Mouse (Mus musculus): ENCODE measurements around the gene Adgra3. TPM values are rescaled to one million over a fixed set of nuclear protein-coding genes. Genes with fewer than 3 reads are reported as not detected.

The Adgra3 gene
- polyA plus RNA-seq, 1 experiment from 2014 or later, result 14.3 TPM

DNA sequence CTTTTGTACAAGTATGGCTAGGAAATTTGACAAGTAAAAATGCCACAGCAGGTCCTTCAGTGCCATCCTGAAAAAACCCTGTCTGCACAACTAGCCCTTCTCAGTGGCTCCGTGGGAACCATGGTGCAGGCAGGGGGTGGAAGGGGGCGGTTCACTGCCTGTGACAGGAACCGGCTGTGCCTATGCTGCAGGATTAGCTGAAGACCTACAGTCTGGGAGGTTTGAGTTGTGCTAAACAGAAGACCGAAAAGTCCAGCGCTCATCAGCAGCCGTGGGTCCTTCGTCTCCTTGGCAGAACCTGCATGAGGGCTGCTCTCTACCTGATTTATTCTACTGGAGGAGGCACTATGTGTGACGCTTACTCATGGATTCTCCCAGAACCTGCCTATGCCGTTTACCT lies 59.0 kb downstream of the Adgra3 start:
- Histone ChIP-seq H3K4me3 (no peak overlapping the region), H3K4me2 (no peak overlapping the region), H3K9ac (no peak overlapping the region), H3K9me3 (no peaks in the 10 kb centered on the region), H3K27me3 (replicated peaks) (no peaks in the 10 kb centered on the region), H3K36me3 (replicated peaks) (no peaks in the 10 kb centered on the region), H3K4me1 (peaks cover 5% of the 10 kb centered on the region; the same call in 1 of the 2 replicates), H3K27ac (no peak overlapping the region)
- no peak for ATAC-seq (replicated peaks)
- 65% methylated on average over 9 of the region's 9 CpGs for WGBS

DNA sequence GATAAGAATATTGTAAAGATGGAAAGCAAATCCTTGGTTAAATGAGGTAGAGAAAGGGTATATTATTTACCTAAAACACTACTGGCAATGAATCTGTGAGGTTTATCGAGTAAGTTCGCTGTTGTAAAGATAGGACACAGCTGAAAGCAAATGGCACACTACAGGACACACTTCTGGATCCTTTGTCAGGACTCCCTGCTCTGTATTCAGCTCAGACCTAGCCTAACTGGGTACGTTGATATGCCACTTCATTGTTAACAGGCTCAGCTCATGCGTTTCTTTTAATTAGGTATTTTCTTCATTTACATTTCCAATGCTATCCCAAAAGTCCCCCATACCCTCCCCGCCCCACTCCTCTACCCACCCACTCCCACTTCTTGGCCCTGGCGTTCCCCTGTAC lies 61.8 kb downstream of the Adgra3 start:
- no peak for ATAC-seq (replicated peaks)
- Histone ChIP-seq H3K4me3 (no peak overlapping the region), H3K36me3 (replicated peaks) (no peaks in the 10 kb centered on the region), H3K4me2 (no peak overlapping the region), H3K27me3 (replicated peaks) (no peaks in the 10 kb centered on the region), H3K9ac (no peak overlapping the region), H3K4me1 (peaks cover 5% of the 10 kb centered on the region; the same call in 1 of the 2 replicates), H3K27ac (no peak overlapping the region), H3K9me3 (no peaks in the 10 kb centered on the region)
- 64% methylated on average over 6 of the region's 6 CpGs for WGBS

DNA sequence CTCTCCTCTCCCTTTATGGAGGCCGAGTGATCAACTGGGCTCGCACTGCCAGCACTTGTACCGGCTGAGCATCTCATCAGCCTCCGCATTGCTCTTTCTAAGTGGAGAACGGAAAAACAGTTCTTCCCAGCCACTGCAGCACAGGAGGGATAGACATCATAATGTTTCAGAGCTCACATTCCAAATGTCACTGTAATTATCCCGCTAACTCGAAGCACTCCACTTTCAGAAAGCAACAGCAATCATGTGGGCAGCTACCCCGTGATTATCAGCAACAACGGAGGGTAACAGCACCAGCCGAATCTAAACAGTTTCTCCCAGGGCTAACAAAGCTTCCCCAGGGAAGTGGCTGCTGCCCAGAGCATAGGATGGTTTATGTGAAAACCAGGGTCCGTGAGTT lies 62.3 kb downstream of the Adgra3 start:
- Histone ChIP-seq H3K9ac (no peak overlapping the region), H3K36me3 (replicated peaks) (no peaks in the 10 kb centered on the region), H3K27ac (no peak overlapping the region), H3K9me3 (no peaks in the 10 kb centered on the region), H3K4me2 (no peak overlapping the region), H3K4me3 (no peak overlapping the region), H3K4me1 (peaks cover 5% of the 10 kb centered on the region; the same call in 1 of the 2 replicates), H3K27me3 (replicated peaks) (no peaks in the 10 kb centered on the region)
- 63% methylated on average over 11 of the region's 11 CpGs for WGBS
- peak; percentile 28; the same call in 1 of the 2 replicates for ATAC-seq (replicated peaks)

DNA sequence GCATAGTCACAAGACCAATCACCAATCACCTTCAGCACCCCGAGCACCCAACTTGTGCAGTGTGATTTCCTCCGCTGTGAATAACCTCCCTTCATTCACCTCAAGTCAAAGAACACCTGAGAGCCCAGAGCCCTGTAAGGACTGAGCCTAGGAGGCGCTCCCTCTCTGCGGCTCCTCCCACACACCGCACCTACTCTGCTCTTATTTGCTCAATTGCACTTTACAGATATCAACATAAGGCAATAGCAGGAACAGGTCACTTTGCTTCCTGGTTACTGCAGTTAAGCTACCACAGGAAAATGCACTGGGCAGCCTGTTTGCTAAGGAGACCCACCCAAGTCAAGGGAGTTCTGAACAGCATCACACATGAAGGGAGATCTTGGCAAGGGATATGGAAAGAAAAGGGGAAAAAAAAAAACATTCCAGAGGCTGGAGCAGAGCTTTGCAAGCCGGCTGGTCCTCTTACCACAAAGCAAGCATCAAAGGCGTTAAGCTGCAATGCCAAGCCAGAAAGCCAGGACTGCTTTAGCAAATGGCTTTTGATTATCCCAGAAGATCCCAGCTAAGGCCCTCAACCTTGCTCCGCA lies 68.0 kb downstream of the Adgra3 start:
- WGBS, result 83% methylated on average over 8 of the region's 8 CpGs

DNA sequence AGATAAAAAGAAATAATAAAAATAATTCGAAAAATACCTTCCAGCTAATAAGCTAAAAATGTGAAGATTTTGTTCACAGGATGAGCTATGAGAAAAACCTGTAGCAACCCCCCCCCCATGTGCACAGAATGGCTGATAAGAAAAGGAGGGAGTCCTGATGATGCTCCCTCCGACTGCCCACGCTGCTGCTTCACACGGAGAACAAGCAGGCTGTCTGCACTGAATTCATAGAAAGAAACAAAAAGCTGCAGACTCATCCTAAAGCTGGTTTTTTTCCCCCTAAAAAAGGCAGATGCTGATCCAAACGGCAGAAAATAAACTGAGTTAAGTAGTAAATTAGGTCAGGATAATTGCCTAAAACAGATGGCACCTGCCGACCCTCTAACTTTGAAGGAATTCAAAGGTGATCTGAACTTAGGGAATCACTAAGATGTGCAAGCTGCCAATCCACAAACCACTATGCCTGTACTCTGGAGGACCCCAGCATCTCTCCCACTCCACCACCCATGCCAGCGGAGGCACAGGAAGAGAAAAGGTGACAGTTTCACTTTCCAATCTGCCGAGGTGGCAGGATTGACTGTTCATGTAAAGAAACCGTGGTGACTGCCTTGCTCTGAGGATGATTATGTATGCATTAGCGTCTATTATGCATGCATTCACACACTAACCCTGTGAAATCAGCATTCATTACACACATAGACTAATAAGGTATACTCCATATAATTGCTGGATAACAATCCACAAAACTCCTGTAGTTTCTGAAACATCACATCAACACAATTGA lies 70.6 kb downstream of the Adgra3 start:
- ATAC-seq (replicated peaks), result peak; percentile 48; the same call in 1 of the 2 replicates
- Histone ChIP-seq H3K4me1 (peaks cover 10% of the 10 kb centered on the region), H3K9me3 (no peaks in the 10 kb centered on the region), H3K27ac (0 out of 2 replicates have a peak overlapping the region, but pooled peaks have one; percentile 13), H3K4me2 (no peak overlapping the region), H3K4me3 (no peak overlapping the region), H3K9ac (no peak overlapping the region), H3K36me3 (replicated peaks) (no peaks in the 10 kb centered on the region), H3K27me3 (replicated peaks) (no peaks in the 10 kb centered on the region)
- 54% methylated on average over 10 of the region's 10 CpGs for WGBS

More for the DNA sequence above, 68.0 kb downstream of the Adgra3 start:
- Histone ChIP-seq H3K27me3 (replicated peaks) (no peaks in the 10 kb centered on the region), H3K4me1 (peaks cover 10% of the 10 kb centered on the region), H3K9me3 (no peaks in the 10 kb centered on the region), H3K36me3 (replicated peaks) (no peaks in the 10 kb centered on the region), H3K4me3 (no peak overlapping the region), H3K9ac (no peak overlapping the region), H3K4me2 (no peak overlapping the region), H3K27ac (no peak overlapping the region)
- ATAC-seq (replicated peaks), result 0 out of 2 replicates have a peak, but pooled peaks have one; percentile 31

DNA sequence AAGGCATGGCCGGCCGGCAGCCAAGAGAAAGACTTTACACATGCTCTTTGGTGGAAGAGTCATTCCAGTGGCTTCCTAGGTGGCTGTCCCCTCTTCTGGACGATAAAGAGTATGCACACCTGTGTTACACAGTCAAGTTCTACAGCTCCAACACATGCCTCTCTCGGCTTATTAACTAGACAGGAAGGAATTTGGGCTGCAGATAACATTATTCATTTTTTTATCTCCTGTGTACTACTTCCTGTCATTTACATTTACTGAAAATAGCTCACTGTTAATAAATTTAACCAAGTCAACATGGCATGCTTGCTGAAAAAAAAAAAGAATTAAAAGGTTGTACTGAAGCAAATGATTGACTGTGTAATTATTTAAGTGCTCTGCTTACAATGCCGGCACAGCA lies 78.1 kb downstream of the Adgra3 start:
- no peaks in the 10 kb centered on the region for H3K27me3 ChIP-seq (replicated peaks)
- no peak overlapping the region for H3K9ac ChIP-seq
- H3K27ac ChIP-seq, result no peak overlapping the region
- H3K9me3 ChIP-seq, result no peaks in the 10 kb centered on the region
- H3K36me3 ChIP-seq (replicated peaks), result no peaks in the 10 kb centered on the region
- H3K4me1 ChIP-seq, result no peaks in the 10 kb centered on the region
- H3K4me2 ChIP-seq, result no peak overlapping the region
- WGBS, result 74% methylated on average over 5 of the region's 5 CpGs
- H3K4me3 ChIP-seq, result no peak overlapping the region
- no peak for ATAC-seq (replicated peaks)

DNA sequence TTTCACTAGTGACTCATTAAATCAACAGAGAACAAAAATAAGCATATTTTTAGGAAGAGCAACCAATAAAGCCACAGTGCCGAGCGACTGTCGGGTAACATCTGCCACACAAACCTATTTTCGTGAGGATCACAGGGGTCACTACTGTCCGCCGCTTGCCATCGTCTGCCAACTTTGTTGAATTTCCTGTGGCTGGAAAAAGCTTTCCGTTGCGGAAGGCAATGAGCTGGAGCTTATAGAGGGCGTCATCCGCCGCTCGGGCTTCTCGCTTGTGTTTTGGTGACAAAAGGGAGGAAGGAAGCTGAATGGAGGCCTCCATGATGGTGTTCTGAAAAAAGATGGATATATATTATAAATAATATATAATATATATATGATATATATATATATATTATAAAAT lies 79.6 kb downstream of the Adgra3 start:
- no peaks in the 10 kb centered on the region for H3K36me3 ChIP-seq (replicated peaks)
- no peaks in the 10 kb centered on the region for H3K27me3 ChIP-seq (replicated peaks)
- H3K9ac ChIP-seq, result no peak overlapping the region
- no peak overlapping the region for H3K4me3 ChIP-seq
- 83% methylated on average over 14 of the region's 14 CpGs for whole genome bisulfite sequencing
- no peaks in the 10 kb centered on the region for H3K9me3 ChIP-seq
- H3K27ac ChIP-seq, result no peak overlapping the region
- ATAC-seq (replicated peaks), result no peak
- no peaks in the 10 kb centered on the region for H3K4me1 ChIP-seq
- H3K4me2 ChIP-seq, result no peak overlapping the region

DNA sequence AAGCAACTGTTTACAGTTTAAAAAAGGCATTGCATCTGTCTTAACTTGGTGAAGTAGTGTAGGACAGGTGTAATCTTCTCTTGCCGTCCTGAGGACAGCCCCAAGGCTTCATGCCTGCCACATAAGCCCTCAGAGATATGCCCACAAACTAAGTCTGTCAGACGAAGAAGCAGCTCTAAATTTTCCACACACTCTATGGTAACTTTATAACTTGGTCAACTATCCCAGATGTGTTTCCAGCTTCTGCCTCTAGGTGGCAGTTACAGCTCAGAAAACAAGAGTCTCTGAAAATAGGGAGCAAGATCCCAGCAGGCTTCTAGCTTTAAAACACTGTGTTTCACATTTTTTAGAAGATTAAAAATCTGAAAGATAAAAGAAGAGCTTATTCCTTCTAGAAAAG lies 82.8 kb downstream of the Adgra3 start:
- no peak overlapping the region for H3K4me2 ChIP-seq
- no peaks in the 10 kb centered on the region for H3K4me1 ChIP-seq
- no peak overlapping the region for H3K9ac ChIP-seq
- no peaks in the 10 kb centered on the region for H3K36me3 ChIP-seq (replicated peaks)
- H3K9me3 ChIP-seq, result no peaks in the 10 kb centered on the region
- ATAC-seq (replicated peaks), result peak; percentile 59
- no peak overlapping the region for H3K27ac ChIP-seq
- no peaks in the 10 kb centered on the region for H3K27me3 ChIP-seq (replicated peaks)
- H3K4me3 ChIP-seq, result no peak overlapping the region
- 61% methylated on average over 2 of the region's 2 CpGs for WGBS

DNA sequence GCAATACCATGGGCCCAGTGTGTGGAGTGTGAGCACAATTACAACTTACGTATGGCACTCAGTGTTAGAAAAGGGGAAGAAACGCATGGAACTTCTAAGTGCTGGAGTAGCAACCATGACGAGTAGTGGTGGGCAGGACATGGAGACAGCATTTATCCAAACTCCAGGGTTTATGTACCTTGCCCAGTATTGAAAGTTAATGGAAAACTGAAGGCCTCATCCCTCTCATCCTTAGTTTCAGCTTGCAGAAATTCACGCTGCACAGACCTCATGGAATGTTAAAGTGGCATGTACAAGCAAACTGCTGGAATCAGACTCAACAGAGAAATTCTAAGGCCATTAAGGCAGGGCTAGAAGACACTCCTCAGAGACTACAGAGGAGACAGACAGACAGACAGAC lies 84.6 kb downstream of the Adgra3 start:
- no peak for ATAC-seq (replicated peaks)
- no peak overlapping the region for H3K9ac ChIP-seq
- no peak overlapping the region for H3K4me3 ChIP-seq
- H3K9me3 ChIP-seq, result no peaks in the 10 kb centered on the region
- 95% methylated on average over 4 of the region's 4 CpGs for WGBS
- H3K27me3 ChIP-seq (replicated peaks), result no peaks in the 10 kb centered on the region
- H3K27ac ChIP-seq, result no peak overlapping the region
- no peaks in the 10 kb centered on the region for H3K4me1 ChIP-seq
- H3K4me2 ChIP-seq, result no peak overlapping the region
- no peaks in the 10 kb centered on the region for H3K36me3 ChIP-seq (replicated peaks)

DNA sequence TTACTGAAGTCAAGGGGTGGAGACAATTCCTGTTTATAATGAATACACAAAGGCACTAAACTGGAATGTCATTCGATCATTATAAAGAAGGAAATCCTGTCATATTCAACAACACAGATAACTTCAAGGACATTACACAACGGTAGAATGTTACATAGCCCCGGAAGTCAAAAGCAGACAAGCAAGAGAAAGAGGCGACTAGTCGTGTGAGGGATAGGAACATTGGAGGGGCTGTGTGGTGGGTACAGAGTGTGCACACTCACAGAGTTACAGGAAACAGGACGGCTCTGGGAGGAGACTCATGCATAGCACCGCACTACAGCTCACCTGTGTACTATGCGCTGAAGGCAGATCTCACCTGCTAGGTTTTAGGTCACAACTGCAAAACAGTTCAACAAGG lies 89.1 kb downstream of the Adgra3 start:
- no peak for ATAC-seq (replicated peaks)
- Histone ChIP-seq H3K4me1 (no peaks in the 10 kb centered on the region), H3K9me3 (no peaks in the 10 kb centered on the region), H3K27me3 (replicated peaks) (no peaks in the 10 kb centered on the region), H3K9ac (no peak overlapping the region), H3K27ac (no peak overlapping the region), H3K4me2 (no peak overlapping the region), H3K36me3 (replicated peaks) (no peaks in the 10 kb centered on the region; the same call in 1 of the 2 replicates), H3K4me3 (no peak overlapping the region)
- 91% methylated on average over 8 of the region's 8 CpGs for WGBS

DNA sequence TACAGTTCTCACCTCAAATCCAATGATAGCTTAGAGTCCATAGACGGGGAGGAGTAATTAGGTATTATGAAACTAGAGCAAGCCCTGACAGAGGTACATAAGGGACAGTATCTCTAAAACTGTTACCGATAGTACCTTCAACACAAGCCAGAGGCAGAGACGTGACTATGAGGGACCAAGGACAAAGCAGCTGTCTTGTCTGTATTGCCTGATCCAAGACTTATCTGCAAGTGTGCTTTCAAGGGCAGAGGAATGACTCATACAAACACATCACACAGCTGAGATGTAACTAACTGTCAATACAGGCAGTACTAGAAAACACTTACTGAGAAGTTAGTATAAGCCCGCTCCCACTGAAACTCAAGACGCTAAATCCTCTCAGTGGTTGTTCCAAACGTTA lies 91.1 kb downstream of the Adgra3 start:
- Histone ChIP-seq H3K27ac (no peak overlapping the region), H3K4me2 (no peak overlapping the region), H3K4me3 (no peak overlapping the region), H3K36me3 (replicated peaks) (no peaks in the 10 kb centered on the region; the same call in 1 of the 2 replicates), H3K9ac (no peak overlapping the region), H3K9me3 (no peaks in the 10 kb centered on the region), H3K4me1 (no peaks in the 10 kb centered on the region), H3K27me3 (replicated peaks) (no peaks in the 10 kb centered on the region)
- 93% methylated on average over 6 of the region's 6 CpGs for WGBS
- ATAC-seq (replicated peaks), result no peak

DNA sequence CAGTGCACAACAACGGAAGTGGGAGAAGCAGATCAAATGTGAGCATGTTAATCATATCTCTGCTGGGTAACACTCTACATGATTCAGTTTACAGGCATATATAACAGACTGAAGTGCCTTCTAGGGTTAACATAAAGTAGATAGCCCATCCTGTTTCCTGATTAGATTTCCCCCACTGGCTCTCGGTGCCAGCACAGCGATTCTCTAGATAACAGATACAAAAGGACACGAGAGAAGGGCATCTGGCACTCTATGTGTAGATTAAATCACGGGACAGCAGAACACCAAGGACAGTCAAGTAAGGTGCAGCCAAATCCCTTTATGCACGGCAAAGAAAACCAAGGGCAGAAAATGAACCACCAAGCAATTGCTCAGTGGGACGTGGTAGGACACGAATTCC lies 93.0 kb downstream of the Adgra3 start:
- H3K4me3 ChIP-seq, result no peak overlapping the region
- no peaks in the 10 kb centered on the region for H3K9me3 ChIP-seq
- no peaks in the 10 kb centered on the region for H3K4me1 ChIP-seq
- H3K27ac ChIP-seq, result no peak overlapping the region
- no peak overlapping the region for H3K9ac ChIP-seq
- H3K36me3 ChIP-seq (replicated peaks), result no peaks in the 10 kb centered on the region; the same call in 1 of the 2 replicates
- no peaks in the 10 kb centered on the region for H3K27me3 ChIP-seq (replicated peaks)
- ATAC-seq (replicated peaks), result no peak
- 81% methylated on average over 8 of the region's 8 CpGs for WGBS
- H3K4me2 ChIP-seq, result no peak overlapping the region
